Mouse (Mus musculus) heart, postnatal 0 days (tissue): ENCODE measurements at regions not wholly inside any gene's neighbourhood (a gene's known extent, or its start where the extent isn't known, plus 50 kb on each side); places are given as distances from the start of the nearest gene placed in this dataset.

ENCODE experiments used
- CTCF ChIP-seq: IDR thresholded peaks from 2 replicates; pipeline ENCODE4 v1.5.1; 2016; ENCODE audit warnings: antibody characterized with exemption, control low read depth, low read depth
- EP300 ChIP-seq: IDR thresholded peaks from 2 replicates; pipeline ENCODE4 v1.6.1; 2016; ENCODE audit warnings: antibody characterized with exemption, low read depth

DNA sequence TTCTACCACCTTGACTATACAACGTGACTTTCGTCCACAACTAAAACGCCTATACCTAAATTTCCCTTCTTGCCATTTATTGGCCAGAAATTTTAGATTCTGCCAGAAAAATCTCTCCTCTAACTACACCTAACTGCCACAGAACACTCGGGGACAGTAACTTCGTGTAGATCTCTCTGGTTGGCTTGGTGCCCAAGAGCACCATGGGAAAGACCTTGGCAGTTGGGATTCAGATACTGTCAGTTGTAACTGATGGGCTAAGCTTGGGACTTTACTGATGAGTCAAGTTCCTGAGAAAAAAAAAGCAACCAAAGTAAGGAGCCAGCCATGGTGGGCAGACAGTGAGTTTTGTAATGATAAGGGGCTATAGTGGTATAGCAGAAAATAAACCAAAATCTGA is 176.2 kb downstream of the Sox2 start:
- TF ChIP-seq EP300 (no peak), CTCF (no peak)
